Mouse (Mus musculus): ENCODE measurements at regions not wholly inside any gene's neighbourhood (a gene's known extent, or its start where the extent isn't known, plus 50 kb on each side); places are given as distances from the start of the nearest gene placed in this dataset.

GRCm38 (mm10) chr5:49580777-49581176 is 56.1 kb upstream of the Kcnip4 start:
- TF ChIP-seq GATA1 (IDR thresholded peaks at IDR 0.05; ENCODE audit: borderline replicate concordance, low read length) (no peak), CTCF (IDR thresholded peaks at IDR 0.05; ENCODE audit: low read depth, low read length) (no peak), POLR2AphosphoS5 (IDR thresholded peaks at IDR 0.05; ENCODE audit: insufficient replicate concordance, low read depth, low read length) (no peak)
